Mouse (Mus musculus): ENCODE results near the gene Mmp2.
"Not testable (repeated sequence)": the region's sequence is repeated elsewhere in the genome, so short reads cannot be mapped to it uniquely, and the experiment has no call there.

The Mmp2 gene

GRCm38 (mm10) chr8:92827243-92828034, at the start of gene Mmp2:
TSS of gene Mmp2 (plus strand) at chr8:92827291.
- DNase-seq (ENCODE audit: extremely low spot score, low spot score): peak; percentile 73

DNA sequence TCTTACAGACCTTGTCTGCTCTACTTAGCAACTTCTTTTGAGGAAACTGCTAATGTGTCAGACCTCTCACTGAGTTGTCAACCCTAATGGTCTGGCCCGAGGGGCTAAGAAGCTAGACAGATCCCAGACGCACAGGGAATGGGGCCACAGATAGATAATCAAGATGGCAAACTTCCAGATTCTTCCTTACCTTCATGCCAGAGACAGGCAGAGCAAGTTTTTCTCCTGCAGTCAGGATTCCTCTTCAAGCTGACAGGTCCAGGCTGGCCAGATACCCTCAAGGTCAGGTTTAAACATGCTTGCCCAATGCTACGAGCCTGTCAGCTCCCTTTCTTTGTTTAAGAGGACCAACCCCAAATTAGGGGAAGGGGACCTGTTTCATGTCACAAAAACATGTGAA, 46.1 kb upstream of the Mmp2 start:
- no peak for DNase-seq (ENCODE audit: extremely low spot score, low spot score)

GRCm38 (mm10) chr8:92783906-92784610, 43.0 kb upstream of the Mmp2 start:
- no peak for DNase-seq (ENCODE audit: extremely low spot score, low spot score)

GRCm38 (mm10) chr8:92790835-92791234, 36.3 kb upstream of the Mmp2 start:
- DNase-seq (ENCODE audit: extremely low spot score, low spot score): no peak

DNA sequence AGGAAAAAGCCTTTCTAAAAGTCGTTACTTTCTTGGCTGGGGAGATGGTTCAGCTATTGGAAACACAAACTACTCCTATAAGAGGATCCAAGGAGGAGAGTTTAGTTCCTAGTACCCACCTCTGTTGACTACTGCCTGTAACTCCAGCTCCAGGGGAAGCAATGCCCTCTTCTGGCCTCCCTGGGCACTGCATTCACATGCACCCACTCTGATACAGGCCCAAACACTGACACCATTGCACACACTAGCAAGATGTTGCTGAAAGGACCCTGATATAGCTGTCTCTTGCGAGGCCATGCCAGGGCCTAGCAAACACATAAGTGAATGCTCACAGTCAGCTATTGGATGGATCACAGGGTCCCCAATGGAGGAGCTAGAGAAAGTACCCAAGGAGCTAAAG, 35.1 kb upstream of the Mmp2 start:
- not testable (repeated sequence) for DNase-seq (ENCODE audit: extremely low spot score, low spot score)

- DNase-seq (ENCODE audit: extremely low spot score, low spot score): no peak
Measured at GRCm38 (mm10) chr8:92793852-92794580, 33.1 kb upstream of the Mmp2 start.

DNA sequence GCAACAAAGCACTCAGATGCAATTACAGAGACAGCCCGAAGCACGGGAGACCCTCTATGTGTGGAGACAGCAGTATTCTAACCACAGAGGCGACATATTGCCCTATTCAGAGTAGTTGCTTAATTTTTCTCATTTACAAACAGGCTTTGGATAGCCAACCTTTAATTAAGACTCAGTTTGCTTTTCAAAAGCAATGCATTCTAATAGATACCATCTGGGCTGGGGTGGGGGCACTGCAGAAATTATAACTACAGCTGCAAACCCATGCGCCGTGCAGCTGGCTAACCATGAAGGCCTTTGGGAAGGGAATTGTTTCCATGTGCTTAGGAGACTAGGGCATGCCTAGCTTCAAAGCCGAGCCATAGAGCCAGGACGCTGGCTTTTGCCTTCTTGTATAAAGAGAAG, 29.6 kb upstream of the Mmp2 start:
- DNase-seq (ENCODE audit: extremely low spot score, low spot score): no peak

- DNase-seq (ENCODE audit: extremely low spot score, low spot score): no peak
Measured at GRCm38 (mm10) chr8:92799406-92799805, 27.7 kb upstream of the Mmp2 start.

DNA sequence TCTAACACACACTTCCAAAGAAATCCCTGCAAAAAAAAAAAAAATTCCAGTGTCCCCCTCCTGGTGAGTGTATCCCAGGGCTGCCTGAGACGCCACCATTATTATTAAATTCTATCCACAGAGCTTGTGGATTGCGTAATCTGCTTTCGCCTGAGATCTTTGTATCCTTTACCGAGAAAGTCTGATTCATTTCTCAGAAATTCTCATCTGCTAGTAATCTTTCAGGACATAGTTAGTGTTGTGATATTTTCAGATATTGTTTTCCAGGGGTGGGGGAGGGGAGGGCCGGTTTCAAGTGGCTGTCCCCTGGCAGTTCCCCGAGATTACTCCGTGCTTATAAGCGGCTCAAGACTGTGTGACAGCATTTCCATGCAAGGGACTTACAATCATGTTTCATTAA, 25.9 kb upstream of the Mmp2 start:
- DNase-seq (ENCODE audit: extremely low spot score, low spot score): no peak

DNA sequence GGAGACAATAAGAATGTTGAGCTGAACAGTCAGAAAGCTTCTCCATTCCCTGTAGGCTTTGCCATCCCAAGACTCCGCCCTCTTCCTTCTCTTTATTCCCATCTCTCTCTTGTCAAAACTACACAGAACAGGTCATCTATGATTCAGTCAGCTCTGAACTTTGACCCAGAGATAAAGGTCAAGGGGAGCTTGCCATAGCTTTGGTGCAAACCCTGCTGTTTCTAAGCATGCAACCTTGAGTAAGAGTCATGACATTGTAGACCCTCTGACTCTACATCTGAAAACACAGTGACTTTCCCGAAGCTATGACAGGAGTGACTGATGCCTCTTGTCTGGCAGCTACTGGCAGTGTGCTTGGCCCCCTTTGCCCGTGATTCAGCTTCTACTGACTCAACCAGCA, 24.5 kb upstream of the Mmp2 start:
- no peak for DNase-seq (ENCODE audit: extremely low spot score, low spot score)

GRCm38 (mm10) chr8:92812773-92813172, 14.3 kb upstream of the Mmp2 start:
- DNase-seq (ENCODE audit: extremely low spot score, low spot score): no peak

DNA sequence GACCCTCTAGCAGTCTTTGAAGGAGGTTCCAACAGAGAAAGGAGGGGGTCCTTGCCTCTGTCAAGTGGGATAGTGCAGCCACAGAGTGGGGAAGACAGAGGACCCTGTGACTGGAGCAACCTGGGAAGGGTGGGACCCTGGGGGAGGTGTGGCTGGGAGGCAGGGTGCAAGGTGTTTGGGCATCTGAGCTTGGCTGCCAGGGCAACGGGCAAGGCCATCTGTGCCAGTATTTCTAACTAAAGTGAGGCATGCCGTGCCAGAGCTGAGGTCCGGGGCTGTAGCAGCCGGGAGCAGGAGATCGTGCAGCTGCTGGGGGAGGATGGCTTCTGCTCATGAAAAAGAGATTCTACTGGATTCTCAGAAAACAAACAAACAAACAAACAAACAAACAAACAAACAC, 11.4 kb upstream of the Mmp2 start:
- DNase-seq (ENCODE audit: extremely low spot score, low spot score): no peak

GRCm38 (mm10) chr8:92817928-92818818, 8.9 kb upstream of the Mmp2 start:
- DNase-seq (ENCODE audit: extremely low spot score, low spot score): peak; percentile 95

- no peak for DNase-seq (ENCODE audit: extremely low spot score, low spot score)
Measured at GRCm38 (mm10) chr8:92821151-92821550, 5.9 kb upstream of the Mmp2 start.

DNA sequence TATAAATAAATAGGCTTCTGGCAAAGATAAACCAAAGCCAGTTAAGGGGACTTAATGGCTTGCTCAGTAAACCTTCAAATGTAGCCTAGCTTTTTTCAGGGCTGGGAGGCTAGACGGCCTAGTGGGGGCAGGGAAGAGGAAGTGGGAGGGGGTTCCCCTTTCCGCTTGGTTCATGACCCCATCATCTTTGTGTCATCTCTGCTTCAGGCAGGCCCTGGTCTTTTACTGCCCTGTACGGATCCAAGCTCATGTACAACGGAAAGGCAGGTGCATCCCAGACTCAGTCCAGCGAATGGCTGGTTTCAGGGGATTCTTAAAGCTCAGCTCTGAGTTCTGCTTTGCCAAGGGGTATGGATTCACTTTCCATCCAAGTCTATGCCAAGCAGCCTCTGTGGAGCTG, 4.7 kb upstream of the Mmp2 start:
- DNase-seq (ENCODE audit: extremely low spot score, low spot score): no peak

GRCm38 (mm10) chr8:92825991-92826390, 1.1 kb upstream of the Mmp2 start:
- DNase-seq (ENCODE audit: extremely low spot score, low spot score): no peak

- DNase-seq (ENCODE audit: extremely low spot score, low spot score): no peak
Measured at GRCm38 (mm10) chr8:92828251-92828743, 1.2 kb downstream of the Mmp2 start.

GRCm38 (mm10) chr8:92834065-92834731, 7.1 kb downstream of the Mmp2 start:
- DNase-seq (ENCODE audit: extremely low spot score, low spot score): no peak

GRCm38 (mm10) chr8:92834786-92835500, 7.9 kb downstream of the Mmp2 start:
- no peak for DNase-seq (ENCODE audit: extremely low spot score, low spot score)

- DNase-seq (ENCODE audit: extremely low spot score, low spot score): no peak
Measured at GRCm38 (mm10) chr8:92835901-92836300, 8.8 kb downstream of the Mmp2 start.
